Comparison of ENCODE assay signal across 7 mouse cellular contexts in genomic region chr12:9029888-9030723, GRCm38 (mm10). TPM values are rescaled to one million over a fixed set of nuclear protein-coding genes. Genes with fewer than 3 reads are reported as not detected.
DNase-seq lines count a peak whose midpoint lies in the region; ATAC-seq lines count a peak whose summit lies in the region.

TSS of gene Ttc32 (plus strand) at chr12:9029997.

- no peaks in the 10 kb centered on the region for H3K9me3 ChIP-seq in embryonic facial prominence, embryonic 11.5 days (replicated peaks; ENCODE audit: control insufficient read depth, low read length)
- H3K9me3 ChIP-seq in limb, embryonic 10.5 days (replicated peaks): no peaks in the 10 kb centered on the region
- H3K9me3 ChIP-seq in midbrain, embryonic 13.5 days: no peaks in the 10 kb centered on the region

- peak within 1 kb of the TSS; percentile 71 for H3K4me3 ChIP-seq in embryonic facial prominence, embryonic 11.5 days (ENCODE audit: low read depth, low read length)
- peak within 1 kb of the TSS; percentile 59 for H3K4me3 ChIP-seq in limb, embryonic 10.5 days
- peak within 1 kb of the TSS; percentile 64 for H3K4me3 ChIP-seq in midbrain, embryonic 13.5 days (replicated peaks)

- peak; percentile 97 for DNase-seq in adrenal gland, postnatal 14 days
- DNase-seq in embryonic facial prominence, embryonic 11.5 days (ENCODE audit: low spot score): peak; percentile 92
- DNase-seq in kidney, adult 11 months: peak; percentile 93
- peak; percentile 97 for DNase-seq in limb, embryonic 10.5 days (ENCODE audit: low spot score)
- DNase-seq in spleen, adult 12 weeks (ENCODE audit: low spot score): peak; percentile 88

- peak within 1 kb of the TSS; percentile 95 for H3K9ac ChIP-seq in embryonic facial prominence, embryonic 11.5 days (replicated peaks; ENCODE audit: low read length)
- H3K9ac ChIP-seq in midbrain, embryonic 13.5 days (replicated peaks): peak within 1 kb of the TSS; percentile 91

- no peaks in the 10 kb centered on the region for H3K36me3 ChIP-seq in embryonic facial prominence, embryonic 11.5 days (replicated peaks; ENCODE audit: control insufficient read depth, insufficient read depth, low read depth, low read length)
- 0 out of 2 replicates have a peak, but pooled peaks cover 6% of the 10 kb centered on the region for H3K36me3 ChIP-seq in limb, embryonic 10.5 days
- peaks cover 13% of the 10 kb centered on the region for H3K36me3 ChIP-seq in midbrain, embryonic 13.5 days

- peak within 1 kb of the TSS; percentile 64 for H3K4me2 ChIP-seq in embryonic facial prominence, embryonic 11.5 days (ENCODE audit: low read depth, low read length)
- peak within 1 kb of the TSS; percentile 65 for H3K4me2 ChIP-seq in midbrain, embryonic 13.5 days (replicated peaks)

- H3K27ac ChIP-seq in embryonic facial prominence, embryonic 11.5 days (replicated peaks; ENCODE audit: low read depth, low read length): peak within 1 kb of the TSS; percentile 95
- H3K27ac ChIP-seq in limb, embryonic 10.5 days: peak within 1 kb of the TSS; percentile 95
- peak within 1 kb of the TSS; percentile 99 for H3K27ac ChIP-seq in midbrain, embryonic 13.5 days

- peak; percentile 93 for ATAC-seq in embryonic facial prominence, embryonic 11.5 days (replicated peaks; ENCODE audit: insufficient number of reproducible peaks, low FRiP score, low TSS enrichment, low read depth)
- peak; percentile 87 for ATAC-seq in granulocyte monocyte progenitor cell, adult 5-6 weeks (replicated peaks; ENCODE audit: poor library complexity, severe bottlenecking)
- ATAC-seq in midbrain, embryonic 13.5 days: peak; percentile 96

- no peaks in the 10 kb centered on the region for H3K4me1 ChIP-seq in embryonic facial prominence, embryonic 11.5 days (ENCODE audit: control insufficient read depth, insufficient read depth, low read length)
- peaks cover 8% of the 10 kb centered on the region; the same call in 1 of the 2 replicates for H3K4me1 ChIP-seq in limb, embryonic 10.5 days
- peaks cover 6% of the 10 kb centered on the region; the same call in 1 of the 2 replicates for H3K4me1 ChIP-seq in midbrain, embryonic 13.5 days (replicated peaks)

- no peaks in the 10 kb centered on the region for H3K27me3 ChIP-seq in embryonic facial prominence, embryonic 11.5 days (ENCODE audit: control insufficient read depth, insufficient read depth, low read length)
- H3K27me3 ChIP-seq in limb, embryonic 10.5 days (ENCODE audit: low read depth, poor library complexity, severe bottlenecking): no peaks in the 10 kb centered on the region
- H3K27me3 ChIP-seq in midbrain, embryonic 13.5 days: no peaks in the 10 kb centered on the region

- under 1% methylated on average over 69 of the region's 69 CpGs for WGBS in embryonic facial prominence, embryonic 11.5 days
- WGBS in limb, embryonic 10.5 days: under 1% methylated on average over 69 of the region's 69 CpGs
- under 1% methylated on average over 69 of the region's 69 CpGs for WGBS in midbrain, embryonic 13.5 days

RNA-seq across cellular contexts. Expression of gene Ttc32, which starts in this region (rescaled TPM):
- total RNA-seq in adrenal gland, postnatal 14 days (2021): 14.5 and 15.6 TPM in 2 replicates
- polyA plus RNA-seq in embryonic facial prominence, embryonic 11.5 days (2014; fragmentation: Nextera tagmentation; extraction: Ambion mirVana): 17.9 and 19.2 TPM in 2 replicates
- total RNA-seq in granulocyte monocyte progenitor cell, adult 5-6 weeks (2014; fragmentation: Nextera tagmentation): 35.6 and 51.0 TPM in 2 replicates
- total RNA-seq in granulocyte monocyte progenitor cell, adult 5-6 weeks (2017): 26.2 and 29.0 TPM in 2 replicates
- polyA plus RNA-seq in limb, embryonic 10.5 days (2016; fragmentation: Nextera tagmentation; extraction: Ambion mirVana): 14.8 and 15.0 TPM in 2 replicates
- polyA plus RNA-seq in midbrain, embryonic 13.5 days (2015; fragmentation: Nextera tagmentation; extraction: Ambion mirVana): 15.5 and 16.8 TPM in 2 replicates

Comparison
In these comparisons a context has a peak if more than half of its experiments do, and no peak if none do; other contexts are left out.
1. Peak in every context shown above with its lines: DNase-seq, ATAC-seq, H3K4me3 ChIP-seq and H3K27ac ChIP-seq.